Mouse (Mus musculus) CD4-positive helper T cell, adult 2 months (primary cell): ENCODE data around the gene Shisa6.

Experiments used
- DNase-seq: peaks from one replicate; pipeline ENCODE4 v3.0.0-alpha.2; 2012; ENCODE audit warnings: low read depth, missing footprints, low spot score

Shisa6 gene

DNA sequence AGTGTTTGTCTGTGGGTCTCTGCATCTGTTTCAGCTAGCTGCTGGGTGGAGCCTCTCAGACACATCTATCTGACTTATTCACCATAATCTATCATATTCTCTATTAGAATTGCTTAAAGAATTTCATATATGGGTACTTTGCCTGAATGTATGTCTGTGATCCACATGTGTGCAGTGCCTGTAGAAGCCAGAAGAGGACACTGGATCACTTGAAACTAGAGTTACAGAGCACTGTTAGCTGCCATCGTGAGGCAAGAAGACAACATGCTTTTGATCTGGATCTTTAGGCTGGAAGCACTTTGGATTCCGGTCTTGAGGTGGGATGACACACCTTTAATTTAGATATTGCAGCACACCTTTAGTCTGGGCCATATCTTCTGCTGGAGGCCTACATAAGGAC is 289.2 kb downstream of the Shisa6 start:
- no peak for DNase-seq

DNA sequence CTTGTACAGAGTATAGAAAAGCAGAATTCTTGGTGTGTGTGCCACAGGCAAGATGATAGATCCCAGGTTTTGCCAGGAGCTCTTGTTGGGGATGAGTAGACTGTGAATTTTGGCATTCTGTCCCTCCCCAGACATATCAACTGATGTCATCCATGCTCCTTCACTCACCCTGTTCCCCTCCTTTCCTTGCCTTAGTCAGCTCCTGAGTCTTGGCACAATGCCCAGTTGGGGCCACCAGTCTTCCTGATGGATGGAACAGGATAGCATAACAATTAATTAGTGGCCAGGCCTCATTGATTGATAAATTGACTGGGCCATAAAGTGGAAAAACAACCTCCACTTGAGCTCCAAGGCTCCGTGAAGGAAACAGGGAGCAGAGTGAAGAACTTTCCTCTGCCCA is 292.9 kb downstream of the Shisa6 start:
- DNase-seq = no peak

DNA sequence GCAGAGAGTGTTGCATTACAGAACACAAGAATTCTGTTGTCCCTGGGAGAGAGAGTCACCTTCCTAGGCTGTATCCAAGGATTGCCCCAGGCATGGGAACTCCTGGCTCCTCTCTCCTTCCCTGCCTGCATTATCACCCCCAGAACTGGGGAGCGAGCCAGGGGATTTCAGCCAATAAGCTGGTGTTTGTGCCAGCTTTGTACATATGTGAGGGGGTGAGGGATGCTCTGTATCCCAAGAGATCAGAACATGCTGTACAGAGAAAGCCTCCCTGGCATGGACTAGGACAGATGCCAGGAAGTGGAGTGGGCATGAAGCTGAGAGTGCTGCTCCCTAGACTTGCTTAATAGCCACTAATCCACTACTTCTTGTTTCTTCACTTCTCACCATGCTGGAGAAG is 303.6 kb downstream of the Shisa6 start:
- no peak for DNase-seq

DNA sequence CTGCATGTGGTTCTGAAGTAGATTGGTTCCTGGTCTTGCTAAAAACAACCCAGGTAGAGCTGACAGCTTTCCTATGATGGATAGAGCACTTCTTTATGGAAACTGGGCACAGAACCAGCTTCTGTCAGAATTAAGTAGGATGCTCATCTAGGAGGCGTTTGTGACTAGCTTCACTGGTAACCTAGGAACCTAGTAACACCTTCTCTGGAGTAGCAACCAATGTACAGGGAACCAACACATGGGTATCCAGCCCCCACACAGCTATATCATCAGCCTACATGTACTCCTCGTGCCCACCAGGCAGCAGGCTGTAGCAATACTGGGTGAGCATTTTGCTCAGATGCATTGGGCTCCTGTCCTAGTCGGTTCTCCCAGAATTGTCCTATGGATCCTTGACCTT is 307.3 kb downstream of the Shisa6 start:
- no peak for DNase-seq

DNA sequence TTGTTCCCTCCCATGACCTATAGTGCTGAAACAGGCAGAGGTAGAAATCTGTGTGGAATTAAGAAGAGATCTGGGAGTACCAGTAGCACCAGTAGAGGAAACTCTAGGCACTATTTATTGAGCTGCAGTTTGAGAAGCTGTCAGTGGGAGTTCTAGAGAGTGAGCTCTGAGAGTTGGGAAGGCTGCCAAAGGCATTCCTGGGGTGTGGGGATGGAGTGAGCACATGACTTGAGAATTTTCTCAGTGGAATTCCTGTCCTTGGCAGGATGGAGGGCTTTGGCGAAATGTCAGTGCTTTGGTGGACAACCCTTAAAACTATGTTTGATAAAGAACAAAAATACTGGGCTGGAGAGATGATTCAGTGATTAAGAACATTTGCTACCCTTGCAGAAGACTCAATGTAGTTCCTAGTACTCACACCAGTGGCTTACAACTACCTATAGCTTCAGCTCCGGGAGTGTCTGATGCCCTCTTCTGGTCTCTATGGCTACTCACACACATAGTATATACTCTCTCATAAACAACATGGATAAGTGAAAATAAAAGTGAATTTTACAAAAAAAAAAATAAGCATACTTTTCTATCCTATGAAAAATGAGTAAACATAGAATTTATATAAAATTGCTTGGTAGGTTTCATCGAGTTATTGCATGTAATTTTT is 337.0 kb downstream of the Shisa6 start:
- DNase-seq = no peak

DNA sequence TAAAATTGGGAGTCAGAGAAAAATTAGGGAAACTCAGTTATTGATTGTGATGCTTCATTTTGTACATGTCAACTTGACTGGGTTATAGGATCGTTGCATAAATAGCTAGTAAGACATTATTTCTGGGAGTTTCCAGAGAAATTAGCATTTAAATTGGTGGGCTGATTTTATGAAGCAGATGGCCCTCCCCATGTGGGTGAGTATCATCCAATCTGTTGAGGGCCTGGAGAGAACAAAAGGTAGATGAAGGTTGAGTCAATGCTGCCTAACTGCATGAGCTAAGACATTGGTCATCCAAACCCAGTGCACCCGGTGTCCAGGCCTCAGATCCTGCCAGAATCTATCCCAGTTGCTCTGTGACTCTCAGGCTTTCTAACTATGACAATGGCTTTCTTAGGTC is 337.6 kb downstream of the Shisa6 start:
- DNase-seq = no peak

DNA sequence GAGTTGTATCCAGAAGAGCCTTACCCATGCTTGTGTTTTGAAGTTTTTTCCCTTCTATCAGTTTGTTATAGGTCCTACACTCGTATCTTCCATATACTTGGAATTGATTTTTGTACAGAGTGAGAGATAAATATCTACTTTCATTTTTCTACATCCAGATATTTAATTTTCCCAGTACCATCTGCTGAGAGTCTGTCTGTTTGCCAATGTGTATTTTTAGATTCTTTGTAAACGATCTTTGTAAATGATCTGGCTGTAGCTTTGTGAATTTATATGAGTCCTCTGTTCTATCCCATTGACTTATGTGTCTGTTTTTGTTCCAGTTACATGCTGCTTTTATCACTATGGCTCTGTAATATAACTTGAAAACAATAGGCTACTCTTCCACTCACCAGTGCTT is 348.0 kb downstream of the Shisa6 start:
- DNase-seq = no peak

DNA sequence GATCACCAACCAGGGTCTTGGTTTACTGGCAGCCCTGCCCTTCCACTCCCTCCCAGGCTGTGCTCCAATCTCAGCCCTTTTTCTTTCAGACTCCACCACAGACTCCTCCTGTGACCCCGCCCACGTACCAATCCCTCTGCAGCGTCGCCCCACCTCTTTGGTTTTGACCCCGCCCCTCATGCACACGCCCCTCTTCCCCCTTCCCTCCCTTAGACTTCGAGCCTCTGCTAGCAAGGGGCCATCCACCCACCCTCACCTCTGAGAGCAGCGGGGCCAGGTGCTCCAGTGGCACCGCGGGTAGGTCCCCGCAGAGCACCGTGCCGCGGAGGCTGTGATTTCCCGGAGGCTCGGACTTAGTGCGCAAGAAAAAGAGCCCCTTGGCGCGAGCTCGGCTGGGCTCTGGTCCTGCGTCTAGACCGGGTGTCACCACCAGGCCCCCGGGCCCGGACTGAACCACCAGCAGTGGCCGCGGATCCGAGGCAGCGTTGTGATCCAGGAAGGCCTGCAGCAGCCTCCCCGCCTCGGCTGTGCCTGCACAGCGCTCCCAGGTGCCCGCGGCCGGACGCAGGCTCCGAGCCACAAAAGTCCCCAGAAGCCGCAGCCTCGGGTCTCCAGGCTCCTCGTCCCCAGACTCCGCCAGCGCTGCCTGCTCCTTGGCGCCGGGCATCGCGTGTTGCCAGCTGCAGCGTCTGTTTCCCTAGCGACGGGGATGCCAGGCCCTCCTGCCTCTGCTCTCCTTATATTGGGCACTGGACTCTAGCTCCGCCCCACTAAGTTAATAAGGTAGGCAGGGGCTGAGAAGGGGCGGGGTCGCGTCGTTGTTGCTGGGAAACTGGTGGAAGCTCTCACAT is 357.7 kb downstream of the Shisa6 start, which contains the start of gene Dnah9:
Gene Dnah9, minus strand, starts transcription at position 751 of the 851 bp plus-strand sequence.
- DNase-seq = no peak

DNA sequence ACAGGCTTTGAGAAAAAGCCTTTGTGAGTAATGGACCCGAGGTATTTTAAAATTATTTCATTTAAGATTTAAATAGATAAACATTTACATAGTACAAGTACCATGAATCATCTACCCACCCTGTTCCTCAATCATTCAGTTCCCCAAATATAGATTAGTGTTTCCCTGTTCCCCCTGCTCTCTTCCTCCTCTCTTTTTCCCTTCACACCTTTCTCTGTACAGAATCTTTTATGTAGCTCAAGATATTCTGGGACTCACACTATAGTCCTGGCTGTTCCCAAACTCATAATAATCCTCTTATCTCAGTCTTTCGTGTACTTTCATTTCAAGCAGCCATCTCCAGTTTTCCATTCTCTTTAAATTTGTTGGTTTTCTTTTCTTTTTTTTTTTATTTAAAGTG is 361.7 kb downstream of the Shisa6 start:
- DNase-seq = no peak
